Mouse (Mus musculus) stomach, embryonic 16.5 days (tissue): ENCODE data around the gene Npepps. TPM values are rescaled to one million over a fixed set of nuclear protein-coding genes. Genes with fewer than 3 reads are reported as not detected.

Experiments used
- ATAC-seq: fragments of 200-750 bp; cut with Nextera tagmentation; 2 replicates; pipeline ENCODE4 v1.8.0; 2017; ENCODE audit warnings: moderate number of reproducible peaks, moderate TSS enrichment; ENCODE audit not compliant: insufficient read depth, low FRiP score
- H3K27ac ChIP-seq: fragments of 300-500 bp; sonication (generic); 2 replicates; pipeline ENCODE4 v1.5.1; 2014; ENCODE audit warnings: low read length
- H3K27me3 ChIP-seq: fragments of 300-500 bp; sonication (generic); 2 replicates; pipeline ENCODE4 v1.6.1; 2014; ENCODE audit warnings: low read length, control low read depth, mixed read lengths; ENCODE audit not compliant: control insufficient read depth, insufficient read depth
- H3K36me3 ChIP-seq: fragments of 300-500 bp; sonication (generic); 2 replicates; pipeline ENCODE4 v1.6.1; 2014; ENCODE audit warnings: low read length; ENCODE audit not compliant: control insufficient read depth, insufficient read depth
- H3K4me1 ChIP-seq: fragments of 300-500 bp; sonication (generic); 2 replicates; pipeline ENCODE4 v1.6.1; 2014; ENCODE audit warnings: low read length, control low read depth, mixed read lengths; ENCODE audit not compliant: control insufficient read depth, insufficient read depth
- H3K4me2 ChIP-seq: fragments of 300-500 bp; sonication (generic); 2 replicates; pipeline ENCODE4 v1.6.1; 2014; ENCODE audit warnings: low read depth, low read length, mixed read lengths
- H3K4me3 ChIP-seq: fragments of 300-500 bp; sonication (generic); replicated peaks from 2 replicates; pipeline ENCODE4 v1.5.1; 2014; ENCODE audit warnings: mild to moderate bottlenecking, low read length
- H3K9ac ChIP-seq: fragments of 300-500 bp; sonication (generic); 2 replicates; pipeline ENCODE4 v1.6.1; 2014; ENCODE audit warnings: low read length
- H3K9me3 ChIP-seq: fragments of 300-500 bp; sonication (generic); replicated peaks from 2 replicates; pipeline ENCODE4 v1.6.1; 2016; ENCODE audit warnings: low read length, control low read depth; ENCODE audit not compliant: control insufficient read depth
- WGBS: fragments of 180-500 bp; shearing (Covaris S2); extraction: QIAGEN DNeasy Blood & Tissue Kit; methylation state at CpG from one replicate; pipeline ENCODE4 v1.1.7; 2014; 5-methylcytosine and 5-hydroxymethylcytosine counted together
- polyA plus RNA-seq: library from polyadenylated mRNA; unstranded; fragments of >200 nt; fragmentation: Nextera tagmentation; extraction: Ambion mirVana; gene quantifications from 2 replicates; pipeline ENCODE4 v1.2.1, GENCODE M21; 2015

Gene Npepps
- polyA plus RNA-seq, 1 experiment from 2014 or later, result 94.7 TPM

- no peak overlapping the region for H3K4me2 ChIP-seq
- no peaks in the 10 kb centered on the region for H3K36me3 ChIP-seq
- no peak overlapping the region for H3K4me3 ChIP-seq
- peaks cover 21% of the 10 kb centered on the region for H3K4me1 ChIP-seq
- peak overlapping the region; percentile 93 for H3K27ac ChIP-seq
- no peak overlapping the region for H3K9ac ChIP-seq
- no peak for ATAC-seq
- WGBS, result 82% methylated on average over 16 of the region's 16 CpGs
- H3K9me3 ChIP-seq, result no peaks in the 10 kb centered on the region
- H3K27me3 ChIP-seq, result no peaks in the 10 kb centered on the region
Measured at GRCm38 (mm10) chr11:97301406-97301805, 21.0 kb upstream of the Npepps start.

- Histone ChIP-seq H3K4me3 (no peak overlapping the region), H3K4me1 (peaks cover 21% of the 10 kb centered on the region), H3K36me3 (no peaks in the 10 kb centered on the region), H3K27ac (no peak overlapping the region), H3K27me3 (no peaks in the 10 kb centered on the region), H3K9me3 (no peaks in the 10 kb centered on the region), H3K9ac (no peak overlapping the region), H3K4me2 (no peak overlapping the region)
- WGBS, result 82% methylated on average over 2 of the region's 2 CpGs
- ATAC-seq, result no peak
Measured at GRCm38 (mm10) chr11:97299939-97300338, 19.5 kb upstream of the Npepps start.

- Histone ChIP-seq H3K36me3 (no peaks in the 10 kb centered on the region), H3K4me3 (no peak overlapping the region), H3K27ac (no peak overlapping the region), H3K4me1 (peaks cover 3% of the 10 kb centered on the region), H3K9me3 (no peaks in the 10 kb centered on the region), H3K27me3 (no peaks in the 10 kb centered on the region), H3K9ac (no peak overlapping the region), H3K4me2 (no peak overlapping the region)
- 87% methylated on average over 3 of the region's 4 CpGs for WGBS
- ATAC-seq, result no peak
Measured at GRCm38 (mm10) chr11:97296542-97296941, 16.1 kb upstream of the Npepps start.

- Histone ChIP-seq H3K36me3 (no peaks in the 10 kb centered on the region), H3K27ac (no peak overlapping the region), H3K9me3 (no peaks in the 10 kb centered on the region), H3K4me2 (no peak overlapping the region), H3K27me3 (no peaks in the 10 kb centered on the region), H3K9ac (no peak overlapping the region), H3K4me3 (no peak overlapping the region), H3K4me1 (0 out of 2 replicates have a peak, but pooled peaks cover 4% of the 10 kb centered on the region)
- 84% methylated on average over 1 of the region's 1 CpGs for WGBS
- no peak for ATAC-seq
Measured at GRCm38 (mm10) chr11:97292731-97293130, 12.3 kb upstream of the Npepps start.

GRCm38 (mm10) chr11:97289276-97290230 is 9.1 kb upstream of the Npepps start:
- no peak overlapping the region for H3K4me2 ChIP-seq
- 0 out of 2 replicates have a peak, but pooled peaks cover 9% of the 10 kb centered on the region for H3K4me1 ChIP-seq
- H3K27me3 ChIP-seq, result no peaks in the 10 kb centered on the region
- H3K9me3 ChIP-seq, result no peaks in the 10 kb centered on the region
- WGBS, result 54% methylated on average over 12 of the region's 12 CpGs
- H3K9ac ChIP-seq, result no peak overlapping the region
- peak overlapping the region; percentile 70 for H3K27ac ChIP-seq
- H3K4me3 ChIP-seq, result no peak overlapping the region
- ATAC-seq, result peak; percentile 25; the same call in 1 of the 2 replicates
- H3K36me3 ChIP-seq, result no peaks in the 10 kb centered on the region

- 0 out of 2 replicates have a peak, but pooled peaks cover 9% of the 10 kb centered on the region for H3K4me1 ChIP-seq
- no peak overlapping the region for H3K4me2 ChIP-seq
- H3K9ac ChIP-seq, result no peak overlapping the region
- no peaks in the 10 kb centered on the region for H3K9me3 ChIP-seq
- no peaks in the 10 kb centered on the region for H3K27me3 ChIP-seq
- no peak overlapping the region for H3K4me3 ChIP-seq
- ATAC-seq, result no peak
- H3K27ac ChIP-seq, result no peak overlapping the region
- no peaks in the 10 kb centered on the region for H3K36me3 ChIP-seq
Measured at GRCm38 (mm10) chr11:97287643-97288042, 7.2 kb upstream of the Npepps start.

- Histone ChIP-seq H3K9ac (no peak overlapping the region), H3K9me3 (no peaks in the 10 kb centered on the region), H3K4me1 (0 out of 2 replicates have a peak, but pooled peaks cover 9% of the 10 kb centered on the region), H3K36me3 (no peaks in the 10 kb centered on the region), H3K4me2 (no peak overlapping the region), H3K27me3 (no peaks in the 10 kb centered on the region), H3K27ac (no peak overlapping the region), H3K4me3 (no peak overlapping the region)
- no peak for ATAC-seq
- 38% methylated on average over 6 of the region's 6 CpGs for WGBS
Measured at GRCm38 (mm10) chr11:97286973-97287372, 6.5 kb upstream of the Npepps start.

- no peak for ATAC-seq
- WGBS, result 63% methylated on average over 8 of the region's 9 CpGs
- Histone ChIP-seq H3K4me2 (no peak overlapping the region), H3K4me1 (0 out of 2 replicates have a peak, but pooled peaks cover 9% of the 10 kb centered on the region), H3K9ac (no peak overlapping the region), H3K27me3 (no peaks in the 10 kb centered on the region), H3K27ac (no peak overlapping the region), H3K9me3 (no peaks in the 10 kb centered on the region), H3K36me3 (no peaks in the 10 kb centered on the region), H3K4me3 (no peak overlapping the region)
Measured at GRCm38 (mm10) chr11:97285852-97286775, 5.7 kb upstream of the Npepps start.
